Mouse (Mus musculus): ENCODE measurements around the gene Spata31d1d. TPM values are rescaled to one million over a fixed set of nuclear protein-coding genes. Genes with fewer than 3 reads are reported as not detected.

Spata31d1d gene
- polyA plus RNA-seq, 1 experiment from 2014 or later = not detected

- no peak within 1 kb of the TSS for H3K4me2 ChIP-seq (ENCODE audit: low read length)
- 93% methylated on average over 3 of the region's 3 CpGs for WGBS
- ATAC-seq = no peak
Observed at GRCm38 (mm10) chr13:59694008-59694407, 37.5 kb downstream of the Spata31d1d start, which contains the start of gene 4921517D22Rik. Gene 4921517D22Rik, minus strand, starts transcription at chr13:59694108.

GRCm38 (mm10) chr13:59691478-59691877 is 40.1 kb downstream of the Spata31d1d start:
- H3K9me3 ChIP-seq (replicated peaks; ENCODE audit: control insufficient read depth, low read length, poor library complexity, severe bottlenecking) = no peaks in the 10 kb centered on the region
- no peak overlapping the region for H3K9ac ChIP-seq (ENCODE audit: low read depth, low read length)
- no peak overlapping the region for H3K4me2 ChIP-seq (ENCODE audit: low read length)
- H3K27ac ChIP-seq (ENCODE audit: low read length) = no peak overlapping the region
- no peak for ATAC-seq
- WGBS = 22% methylated on average over 10 of the region's 10 CpGs
- H3K4me1 ChIP-seq (ENCODE audit: control insufficient read depth, insufficient read depth, low read length) = no peaks in the 10 kb centered on the region
- H3K36me3 ChIP-seq (ENCODE audit: control insufficient read depth, insufficient read depth, low read length) = no peaks in the 10 kb centered on the region
- no peaks in the 10 kb centered on the region for H3K27me3 ChIP-seq (ENCODE audit: control insufficient read depth, insufficient read depth, low read depth, low read length)
- no peak overlapping the region for H3K4me3 ChIP-seq (ENCODE audit: low read depth, low read length)

More at GRCm38 (mm10) chr13:59694008-59694407, 37.5 kb downstream of the Spata31d1d start, which contains the start of gene 4921517D22Rik:
- H3K36me3 ChIP-seq (ENCODE audit: control insufficient read depth, insufficient read depth, low read length) = no peaks in the 10 kb centered on the region
- no peaks in the 10 kb centered on the region for H3K9me3 ChIP-seq (replicated peaks; ENCODE audit: control insufficient read depth, low read length, poor library complexity, severe bottlenecking)
- H3K4me1 ChIP-seq (ENCODE audit: control insufficient read depth, insufficient read depth, low read length) = no peaks in the 10 kb centered on the region
- no peak within 1 kb of the TSS for H3K4me3 ChIP-seq (ENCODE audit: low read depth, low read length)
- no peak within 1 kb of the TSS for H3K27ac ChIP-seq (ENCODE audit: low read length)
- H3K9ac ChIP-seq (ENCODE audit: low read depth, low read length) = no peak within 1 kb of the TSS
- no peaks in the 10 kb centered on the region for H3K27me3 ChIP-seq (ENCODE audit: control insufficient read depth, insufficient read depth, low read depth, low read length)

- Histone ChIP-seq H3K4me3 (ENCODE audit: low read depth, low read length) (no peak overlapping the region), H3K9ac (ENCODE audit: low read depth, low read length) (no peak overlapping the region), H3K4me2 (ENCODE audit: low read length) (no peak overlapping the region), H3K27ac (ENCODE audit: low read length) (no peak overlapping the region), H3K9me3 (replicated peaks; ENCODE audit: control insufficient read depth, low read length, poor library complexity, severe bottlenecking) (no peaks in the 10 kb centered on the region), H3K36me3 (ENCODE audit: control insufficient read depth, insufficient read depth, low read length) (no peaks in the 10 kb centered on the region), H3K4me1 (ENCODE audit: control insufficient read depth, insufficient read depth, low read length) (no peaks in the 10 kb centered on the region), H3K27me3 (ENCODE audit: control insufficient read depth, insufficient read depth, low read depth, low read length) (no peaks in the 10 kb centered on the region)
- WGBS = 83% methylated on average over 7 of the region's 7 CpGs
- no peak for ATAC-seq
Observed at GRCm38 (mm10) chr13:59690576-59690975, 41.0 kb downstream of the Spata31d1d start.

- ATAC-seq = no peak
- 94% methylated on average over 3 of the region's 3 CpGs for WGBS
- Histone ChIP-seq H3K36me3 (ENCODE audit: control insufficient read depth, insufficient read depth, low read length) (no peaks in the 10 kb centered on the region), H3K27ac (ENCODE audit: low read length) (no peak overlapping the region), H3K9me3 (replicated peaks; ENCODE audit: control insufficient read depth, low read length, poor library complexity, severe bottlenecking) (no peaks in the 10 kb centered on the region), H3K9ac (ENCODE audit: low read depth, low read length) (no peak overlapping the region), H3K4me2 (ENCODE audit: low read length) (no peak overlapping the region), H3K4me1 (ENCODE audit: control insufficient read depth, insufficient read depth, low read length) (no peaks in the 10 kb centered on the region), H3K4me3 (ENCODE audit: low read depth, low read length) (no peak overlapping the region), H3K27me3 (ENCODE audit: control insufficient read depth, insufficient read depth, low read depth, low read length) (no peaks in the 10 kb centered on the region)
Observed at GRCm38 (mm10) chr13:59689843-59690242, 41.7 kb downstream of the Spata31d1d start.

- Histone ChIP-seq H3K9ac (ENCODE audit: low read depth, low read length) (no peak overlapping the region), H3K27me3 (ENCODE audit: control insufficient read depth, insufficient read depth, low read depth, low read length) (no peaks in the 10 kb centered on the region), H3K4me2 (ENCODE audit: low read length) (no peak overlapping the region), H3K4me3 (ENCODE audit: low read depth, low read length) (no peak overlapping the region), H3K9me3 (replicated peaks; ENCODE audit: control insufficient read depth, low read length, poor library complexity, severe bottlenecking) (no peaks in the 10 kb centered on the region), H3K36me3 (ENCODE audit: control insufficient read depth, insufficient read depth, low read length) (no peaks in the 10 kb centered on the region), H3K27ac (ENCODE audit: low read length) (no peak overlapping the region), H3K4me1 (ENCODE audit: control insufficient read depth, insufficient read depth, low read length) (no peaks in the 10 kb centered on the region)
- no peak for ATAC-seq
- WGBS = 90% methylated on average over 9 of the region's 9 CpGs
Observed at GRCm38 (mm10) chr13:59689313-59689712, 42.2 kb downstream of the Spata31d1d start.

GRCm38 (mm10) chr13:59688338-59688770 is 43.2 kb downstream of the Spata31d1d start:
- Histone ChIP-seq H3K4me1 (ENCODE audit: control insufficient read depth, insufficient read depth, low read length) (no peaks in the 10 kb centered on the region), H3K4me2 (ENCODE audit: low read length) (no peak overlapping the region), H3K4me3 (ENCODE audit: low read depth, low read length) (no peak overlapping the region), H3K27me3 (ENCODE audit: control insufficient read depth, insufficient read depth, low read depth, low read length) (no peaks in the 10 kb centered on the region), H3K9me3 (replicated peaks; ENCODE audit: control insufficient read depth, low read length, poor library complexity, severe bottlenecking) (no peaks in the 10 kb centered on the region), H3K27ac (ENCODE audit: low read length) (no peak overlapping the region), H3K9ac (ENCODE audit: low read depth, low read length) (no peak overlapping the region), H3K36me3 (ENCODE audit: control insufficient read depth, insufficient read depth, low read length) (no peaks in the 10 kb centered on the region)
- WGBS = 70% methylated on average over 13 of the region's 13 CpGs
- no peak for ATAC-seq

GRCm38 (mm10) chr13:59685236-59685635 is 46.3 kb downstream of the Spata31d1d start:
- no peaks in the 10 kb centered on the region for H3K9me3 ChIP-seq (replicated peaks; ENCODE audit: control insufficient read depth, low read length, poor library complexity, severe bottlenecking)
- 85% methylated on average over 3 of the region's 3 CpGs for WGBS
- no peaks in the 10 kb centered on the region for H3K36me3 ChIP-seq (ENCODE audit: control insufficient read depth, insufficient read depth, low read length)
- no peaks in the 10 kb centered on the region for H3K4me1 ChIP-seq (ENCODE audit: control insufficient read depth, insufficient read depth, low read length)
- no peaks in the 10 kb centered on the region for H3K27me3 ChIP-seq (ENCODE audit: control insufficient read depth, insufficient read depth, low read depth, low read length)
- no peak overlapping the region for H3K27ac ChIP-seq (ENCODE audit: low read length)
- ATAC-seq = no peak
- no peak overlapping the region for H3K4me3 ChIP-seq (ENCODE audit: low read depth, low read length)
- H3K9ac ChIP-seq (ENCODE audit: low read depth, low read length) = no peak overlapping the region
- no peak overlapping the region for H3K4me2 ChIP-seq (ENCODE audit: low read length)

- WGBS = 36% methylated on average over 7 of the region's 7 CpGs
- ATAC-seq = no peak
- H3K4me3 ChIP-seq (ENCODE audit: low read depth, low read length) = no peak overlapping the region
Observed at GRCm38 (mm10) chr13:59682629-59683028, 48.9 kb downstream of the Spata31d1d start.

GRCm38 (mm10) chr13:59679908-59680307 is 51.6 kb downstream of the Spata31d1d start:
- Histone ChIP-seq H3K27me3 (ENCODE audit: control insufficient read depth, insufficient read depth, low read depth, low read length) (no peaks in the 10 kb centered on the region), H3K9ac (ENCODE audit: low read depth, low read length) (no peak overlapping the region), H3K9me3 (replicated peaks; ENCODE audit: control insufficient read depth, low read length, poor library complexity, severe bottlenecking) (no peaks in the 10 kb centered on the region), H3K4me3 (ENCODE audit: low read depth, low read length) (no peak overlapping the region), H3K4me2 (ENCODE audit: low read length) (no peak overlapping the region), H3K4me1 (ENCODE audit: control insufficient read depth, insufficient read depth, low read length) (peaks cover under 1% of the 10 kb centered on the region; the same call in 1 of the 2 replicates), H3K36me3 (ENCODE audit: control insufficient read depth, insufficient read depth, low read length) (no peaks in the 10 kb centered on the region), H3K27ac (ENCODE audit: low read length) (no peak overlapping the region)
- WGBS = 77% methylated on average over 4 of the region's 4 CpGs
- ATAC-seq = no peak

More at GRCm38 (mm10) chr13:59682629-59683028, 48.9 kb downstream of the Spata31d1d start:
- H3K9me3 ChIP-seq (replicated peaks; ENCODE audit: control insufficient read depth, low read length, poor library complexity, severe bottlenecking) = no peaks in the 10 kb centered on the region
- H3K27me3 ChIP-seq (ENCODE audit: control insufficient read depth, insufficient read depth, low read depth, low read length) = no peaks in the 10 kb centered on the region
- H3K36me3 ChIP-seq (ENCODE audit: control insufficient read depth, insufficient read depth, low read length) = no peaks in the 10 kb centered on the region
- no peak overlapping the region for H3K27ac ChIP-seq (ENCODE audit: low read length)
- no peak overlapping the region for H3K9ac ChIP-seq (ENCODE audit: low read depth, low read length)
- no peaks in the 10 kb centered on the region for H3K4me1 ChIP-seq (ENCODE audit: control insufficient read depth, insufficient read depth, low read length)
- H3K4me2 ChIP-seq (ENCODE audit: low read length) = no peak overlapping the region

All from midbrain, embryonic 16.5 days (tissue).